Mouse (Mus musculus): ENCODE results near the gene Sec22b. TPM values are rescaled to one million over a fixed set of nuclear protein-coding genes. Genes with fewer than 3 reads are reported as not detected.

Gene Sec22b
- total RNA-seq, 2 experiments from 2014 or later, result 36.9 to 41.6 TPM

GRCm38 (mm10) chr3:97967627-97968026 is 66.6 kb downstream of the Sec22b start:
- no peak for DNase-seq

GRCm38 (mm10) chr3:97968191-97968590 is 67.2 kb downstream of the Sec22b start:
- intact Hi-C loops (cut with DNase I), result no loop called here
- no peak for DNase-seq

More at GRCm38 (mm10) chr3:97967627-97968026, 66.6 kb downstream of the Sec22b start:
- intact Hi-C loops (cut with DNase I), result no loop called here

DNA sequence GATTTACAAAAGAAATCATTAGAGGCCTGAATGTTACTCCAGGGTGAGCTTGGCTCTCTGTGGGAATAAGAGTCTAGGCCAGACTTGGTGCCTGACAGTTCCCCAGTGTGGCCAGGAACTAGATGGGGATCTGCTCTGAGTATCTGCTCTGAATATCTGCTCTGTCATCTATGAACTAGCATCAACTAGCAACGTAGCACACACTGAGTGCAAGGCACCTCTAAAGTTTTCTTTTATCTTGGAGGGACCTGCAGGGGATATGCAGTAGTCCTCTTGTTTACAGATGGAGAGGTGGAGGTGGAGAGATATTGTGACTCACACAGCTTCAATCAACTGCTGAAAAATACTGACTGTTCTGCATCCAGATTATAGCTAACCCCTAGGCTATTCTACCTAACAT is 68.0 kb downstream of the Sec22b start:
- DNase-seq, result no peak
- intact Hi-C loops (cut with DNase I), result no loop called here

- intact Hi-C loops (cut with DNase I), result no loop called here
- DNase-seq, result peak in 1 of 2 experiments; percentile 14
Measured at GRCm38 (mm10) chr3:97971117-97971516, 70.1 kb downstream of the Sec22b start.

GRCm38 (mm10) chr3:97972200-97972599 is 71.2 kb downstream of the Sec22b start:
- intact Hi-C loops (cut with DNase I), result no loop called here
- no peak for DNase-seq

- DNase-seq, result no peak
- intact Hi-C loops (cut with DNase I), result no loop called here
Measured at GRCm38 (mm10) chr3:97972707-97973106, 71.7 kb downstream of the Sec22b start.

Other genes starting within 250 kb of the Sec22b start
- gene Prkab2, start 243.0 kb upstream of the Sec22b start, total RNA-seq (2021), result 10 to 100 TPM; 17.3 to 19.6 TPM
- gene Gm17651, start 226.5 kb upstream of the Sec22b start, total RNA-seq (2021), result not detected
- 1,000 to 10,000 TPM; 1,706 to 1,771 TPM for gene Pde4dip, start 12.5 kb upstream of the Sec22b start, total RNA-seq (2021)
- 10 to 100 TPM; 23.4 to 23.6 TPM for gene Notch2, start 112.3 kb downstream of the Sec22b start, total RNA-seq (2021)

Measured in heart, postnatal 14 days (tissue).